Mouse (Mus musculus) CH12.LX (cell line): ENCODE data around the gene Ptchd4. TPM values are rescaled to one million over a fixed set of nuclear protein-coding genes. Genes with fewer than 3 reads are reported as not detected.

Source experiments
- DNase-seq: peaks from one replicate; pipeline ENCODE4 v3.0.0-alpha.2; 2013; ENCODE audit errors: extremely low read depth
- H3K27ac ChIP-seq: 2 replicates; pipeline ENCODE4 v1.5.1; 2012; ENCODE audit warnings: low read depth, mild to moderate bottlenecking, control low read depth, moderate library complexity; ENCODE audit not compliant: insufficient read depth
- H3K27me3 ChIP-seq: replicated peaks from 2 replicates; pipeline ENCODE3; 2012; ENCODE audit warnings: inconsistent platforms
- H3K36me3 ChIP-seq, 2 experiments: replicated peaks in 1 of 2; 2 replicates each; pipeline versions ENCODE3 to v1.6.1; 2012; ENCODE audit warnings: inconsistent platforms in 1 of 2, low read length in 1 of 2, mild to moderate bottlenecking in 1 of 2, mixed read lengths in 1 of 2, moderate library complexity in 1 of 2; ENCODE audit not compliant: control insufficient read depth in 1 of 2, insufficient read depth in 1 of 2
- H3K4me1 ChIP-seq, 2 experiments: 2 replicates each; pipeline ENCODE4 v1.6.1; 2012; ENCODE audit warnings: inconsistent platforms in 1 of 2, moderate library complexity in 1 of 2; ENCODE audit not compliant: insufficient read depth in 2 of 2, control insufficient read depth in 1 of 2
- H3K4me2 ChIP-seq: 2 replicates; pipeline ENCODE4 v1.6.1; 2012; ENCODE audit warnings: low read depth, mild to moderate bottlenecking, control low read depth; ENCODE audit not compliant: poor library complexity, insufficient read depth, severe bottlenecking
- H3K4me3 ChIP-seq, 3 experiments: fragments of 150-350 bp in 1 of 3; sonication (generic) in 1 of 3; replicated peaks in 1 of 3; 2 replicates each; pipeline versions ENCODE3 to v1.5.1; 2011 to 2012; ENCODE audit warnings: low read depth in 2 of 3, low read length in 2 of 3, mild to moderate bottlenecking in 2 of 3, moderate library complexity in 2 of 3, control low read depth in 1 of 3, improper control_type of control experiment in 1 of 3, inconsistent platforms in 1 of 3, mixed read lengths in 1 of 3; ENCODE audit not compliant: poor library complexity in 1 of 3
- H3K79me2 ChIP-seq: replicated peaks from 2 replicates; pipeline ENCODE4 v1.6.1; 2012; ENCODE audit warnings: mild to moderate bottlenecking, moderate library complexity; ENCODE audit not compliant: control insufficient read depth, poor library complexity, insufficient read depth, severe bottlenecking; ENCODE audit errors: extremely low read depth
- H3K9ac ChIP-seq: 2 replicates; pipeline ENCODE4 v1.6.1; 2012; ENCODE audit warnings: low read depth, mild to moderate bottlenecking, control low read depth, moderate library complexity; ENCODE audit not compliant: insufficient read depth
- H3K9me3 ChIP-seq: replicated peaks from 2 replicates; pipeline ENCODE3; 2012; ENCODE audit warnings: low read length, inconsistent platforms, mixed read lengths
- BHLHE40 ChIP-seq: IDR thresholded peaks from 2 replicates; pipeline ENCODE4 v1.6.1; 2011; ENCODE audit warnings: mild to moderate bottlenecking, low read depth, low read length, improper control_type of control experiment
- CHD1 ChIP-seq: IDR thresholded peaks from 2 replicates; pipeline ENCODE4 v1.6.1; 2012; ENCODE audit warnings: low read depth, low read length, improper control_type of control experiment, inconsistent platforms
- CTCF ChIP-seq, 2 experiments: IDR thresholded peaks in 1 of 2; conservative IDR thresholded peaks in 1 of 2; 2 replicates each; pipeline ENCODE4 v1.5.1; 2011 to 2012; ENCODE audit warnings: low read depth in 2 of 2, low read length in 2 of 2, improper control_type of control experiment in 1 of 2, inconsistent platforms in 1 of 2, mild to moderate bottlenecking in 1 of 2, moderate library complexity in 1 of 2
- E2F4 ChIP-seq: IDR thresholded peaks from 2 replicates; pipeline ENCODE4 v1.6.1; 2011; ENCODE audit warnings: low read depth, low read length, improper control_type of control experiment; ENCODE audit not compliant: insufficient replicate concordance
- GABPA ChIP-seq: IDR thresholded peaks from 2 replicates; pipeline ENCODE4 v1.6.1; 2012; ENCODE audit warnings: low read depth, low read length, improper control_type of control experiment, inconsistent platforms; ENCODE audit not compliant: insufficient replicate concordance
- IRF4 ChIP-seq: IDR thresholded peaks from 2 replicates; pipeline ENCODE4 v1.6.1; 2014; ENCODE audit warnings: low read depth, mild to moderate bottlenecking, inconsistent platforms, low read length, improper control_type of control experiment
- JUN ChIP-seq: IDR thresholded peaks from 2 replicates; pipeline ENCODE4 v1.6.1; 2011; ENCODE audit warnings: low read depth, mild to moderate bottlenecking, low read length, improper control_type of control experiment, moderate library complexity; ENCODE audit not compliant: insufficient read depth
- JUND ChIP-seq: conservative IDR thresholded peaks from 2 replicates; pipeline ENCODE4 v1.6.1; 2011; ENCODE audit warnings: low read depth, low read length, improper control_type of control experiment
- MAFK ChIP-seq: IDR thresholded peaks from 2 replicates; pipeline ENCODE4 v1.6.1; 2011; ENCODE audit warnings: low read length, improper control_type of control experiment; ENCODE audit not compliant: insufficient replicate concordance
- MAX ChIP-seq: IDR thresholded peaks from 2 replicates; pipeline ENCODE4 v1.6.1; 2011; ENCODE audit warnings: low read length, improper control_type of control experiment
- MAZ ChIP-seq: IDR thresholded peaks from 2 replicates; pipeline ENCODE4 v1.6.1; 2012; ENCODE audit warnings: low read depth, mild to moderate bottlenecking, inconsistent platforms, low read length, improper control_type of control experiment, moderate library complexity
- MYC ChIP-seq: IDR thresholded peaks from 2 replicates; pipeline ENCODE4 v1.6.1; 2011; ENCODE audit warnings: low read depth, mild to moderate bottlenecking, improper control_type of control experiment, low read length
- NELFE ChIP-seq: IDR thresholded peaks from 2 replicates; pipeline ENCODE4 v1.6.1; 2011; ENCODE audit warnings: low read depth, low read length, improper control_type of control experiment
- NRF1 ChIP-seq: IDR thresholded peaks from 2 replicates; pipeline ENCODE4 v1.6.1; 2014; ENCODE audit warnings: low read depth, mild to moderate bottlenecking, inconsistent platforms, low read length, improper control_type of control experiment, moderate library complexity
- POLR2AphosphoS2 ChIP-seq: IDR thresholded peaks from 2 replicates; pipeline ENCODE4 v1.6.1; 2011; ENCODE audit warnings: low read depth, low read length, improper control_type of control experiment
- RCOR1 ChIP-seq: conservative IDR thresholded peaks from 2 replicates; pipeline ENCODE4 v1.6.1; 2012; ENCODE audit warnings: low read depth, mild to moderate bottlenecking, inconsistent platforms, low read length, improper control_type of control experiment
- SIN3A ChIP-seq: IDR thresholded peaks from 2 replicates; pipeline ENCODE4 v1.6.1; 2012; ENCODE audit warnings: low read length, improper control_type of control experiment, inconsistent platforms
- TBP ChIP-seq: conservative IDR thresholded peaks from 2 replicates; pipeline ENCODE4 v1.6.1; 2011; ENCODE audit warnings: low read depth, low read length, improper control_type of control experiment
- TCF12 ChIP-seq: IDR thresholded peaks from 2 replicates; pipeline ENCODE4 v1.6.1; 2014; ENCODE audit warnings: low read depth, mild to moderate bottlenecking, inconsistent platforms, low read length, improper control_type of control experiment
- UBTF ChIP-seq: IDR thresholded peaks from 2 replicates; pipeline ENCODE4 v1.6.1; 2012; ENCODE audit warnings: low read depth, mild to moderate bottlenecking, inconsistent platforms, low read length, improper control_type of control experiment, moderate library complexity
- USF2 ChIP-seq: conservative IDR thresholded peaks from 2 replicates; pipeline ENCODE4 v1.6.1; 2011; ENCODE audit warnings: low read depth, low read length, improper control_type of control experiment
- ZC3H11A ChIP-seq: IDR thresholded peaks from 2 replicates; pipeline ENCODE4 v1.6.1; 2012; ENCODE audit warnings: low read depth, mild to moderate bottlenecking, inconsistent platforms, low read length, improper control_type of control experiment
- ZKSCAN1 ChIP-seq: IDR thresholded peaks from 2 replicates; pipeline ENCODE4 v1.6.1; 2012; ENCODE audit warnings: low read depth, inconsistent platforms, low read length, improper control_type of control experiment, borderline replicate concordance
- ZMIZ1 ChIP-seq: IDR thresholded peaks from 2 replicates; pipeline ENCODE4 v1.6.1; 2012; ENCODE audit warnings: low read depth, mild to moderate bottlenecking, inconsistent platforms, low read length, improper control_type of control experiment
- ZNF384 ChIP-seq: IDR thresholded peaks from 2 replicates; pipeline ENCODE4 v1.6.1; 2012; ENCODE audit warnings: low read depth, low read length, improper control_type of control experiment, inconsistent platforms
- dilution Hi-C: fragments of 300-500 bp; cut with MboI; formaldehyde crosslinking; loops from 2 replicates; pipeline ENCODE4 v1.14.3; 2020; ENCODE audit warnings: low sequenced_read_pairs; ENCODE audit not compliant: extremely low pct_unique_long_range_greater_than_20kb, extremely low pct_ligation_motif_present
- in situ Hi-C: fragments of 300-500 bp; cut with MboI; formaldehyde crosslinking; loops from 3 replicates; pipeline ENCODE4 v1.14.3; 2019; ENCODE audit warnings: low sequenced_read_pairs, low pct_ligation_motif_present, low pct_unique_long_range_greater_than_20kb, mixed read lengths
- polyA plus RNA-seq: library from polyadenylated mRNA; unstranded; fragments of >175 nt; gene quantifications from 2 replicates; pipeline ENCODE4 v1.2.1, GENCODE M21; 2012; ENCODE audit warnings: low read depth; ENCODE audit not compliant: insufficient read length
- total RNA-seq, 2 experiments: library from RNA; depleted of rRNA; stranded (reverse); fragments of 300-350 nt in 1 of 2; fragments of >200 nt in 1 of 2; gene quantifications; 2 replicates each; pipeline ENCODE4 v1.2.3; 2012 to 2014

The Ptchd4 gene
- total and polyA plus RNA-seq, 3 experiments: not detected

DNA sequence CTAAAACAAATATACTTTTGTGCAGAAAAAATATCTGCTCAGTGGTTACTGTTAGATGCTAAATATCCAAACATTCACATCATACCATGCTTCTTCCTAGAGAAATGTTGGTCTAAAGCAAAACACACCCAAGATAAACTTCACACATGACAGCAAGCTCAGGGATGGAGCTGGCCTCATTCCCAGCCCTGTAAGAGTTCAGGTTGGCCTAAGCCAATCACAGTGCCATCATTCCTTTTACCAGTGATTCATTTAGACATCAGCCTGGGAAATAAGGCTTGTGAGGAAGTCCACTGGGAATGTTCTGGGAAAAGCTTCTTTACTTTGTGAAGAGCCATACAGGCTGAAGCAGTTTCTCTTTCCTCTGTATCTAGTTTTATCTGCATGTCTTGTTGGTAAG lies 5.6 kb upstream of the Ptchd4 start:
- dilution Hi-C loops: no loop called here
- in situ Hi-C loops: no loop called here
- Histone ChIP-seq H3K27ac (no peak overlapping the region), H3K36me3 (no peaks in the 10 kb centered on the region), H3K9me3 (peaks cover under 1% of the 10 kb centered on the region), H3K4me2 (no peak overlapping the region), H3K4me1 (no peaks in the 10 kb centered on the region), H3K9ac (no peak overlapping the region), H3K79me2 (no peaks in the 10 kb centered on the region), H3K4me3 (no peak overlapping the region), H3K27me3 (no peaks in the 10 kb centered on the region)
- TF ChIP-seq MAFK: no peak
- no peak for TF ChIP-seq ZC3H11A
- no peak for TF ChIP-seq UBTF
- TF ChIP-seq SIN3A: no peak
- no peak for TF ChIP-seq POLR2AphosphoS2
- TF ChIP-seq TCF12: no peak
- TF ChIP-seq RCOR1: no peak
- no peak for TF ChIP-seq IRF4
- TF ChIP-seq USF2: no peak
- no peak for TF ChIP-seq MAX
- no peak for TF ChIP-seq ZMIZ1
- TF ChIP-seq ZNF384: no peak
- no peak for TF ChIP-seq BHLHE40
- no peak for TF ChIP-seq MAZ
- DNase-seq: no peak

DNA sequence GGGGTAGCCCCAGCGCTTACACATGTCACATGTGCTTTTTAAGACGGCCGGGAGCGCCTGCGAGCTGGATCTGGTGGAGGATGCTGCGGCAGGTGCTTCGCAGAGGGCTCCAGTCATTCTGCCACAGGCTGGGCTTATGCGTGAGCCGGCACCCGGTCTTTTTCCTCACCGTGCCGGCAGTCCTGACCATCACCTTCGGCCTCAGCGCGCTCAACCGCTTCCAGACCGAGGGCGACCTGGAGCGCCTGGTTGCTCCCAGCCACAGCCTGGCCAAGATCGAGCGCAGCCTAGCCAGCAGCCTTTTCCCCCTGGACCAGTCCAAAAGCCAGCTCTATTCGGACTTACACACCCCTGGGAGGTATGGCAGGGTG lies 850 bp downstream of the Ptchd4 start:
- in situ Hi-C loops: no loop called here

More for the DNA sequence above, 850 bp downstream of the Ptchd4 start:
- Histone ChIP-seq H3K27me3 (no peaks in the 10 kb centered on the region), H3K79me2 (no peaks in the 10 kb centered on the region), H3K4me2 (no peak overlapping the region), H3K9ac (no peak overlapping the region), H3K4me1 (no peaks in the 10 kb centered on the region), H3K36me3 (no peaks in the 10 kb centered on the region), H3K27ac (no peak overlapping the region), H3K9me3 (peaks cover 24% of the 10 kb centered on the region), H3K4me3 (no peak overlapping the region)
- dilution Hi-C loops: no loop called here
- no peak for DNase-seq
- TF ChIP-seq MAFK: no peak
- no peak for TF ChIP-seq CHD1
- no peak for TF ChIP-seq ZMIZ1
- TF ChIP-seq CTCF (conservative IDR thresholded peaks at IDR 0.05 in 1 of 2, IDR thresholded peaks at IDR 0.05 in 1 of 2; ENCODE audit: low read depth in 2 of 2, low read length in 2 of 2): no peak
- TF ChIP-seq MAZ: no peak
- no peak for TF ChIP-seq POLR2AphosphoS2
- no peak for TF ChIP-seq JUND
- no peak for TF ChIP-seq ZC3H11A
- TF ChIP-seq USF2: no peak
- TF ChIP-seq MAX: no peak
- no peak for TF ChIP-seq JUN
- TF ChIP-seq TBP: no peak
- TF ChIP-seq SIN3A: no peak
- no peak for TF ChIP-seq MYC
- no peak for TF ChIP-seq NELFE
- no peak for TF ChIP-seq NRF1
- TF ChIP-seq E2F4: no peak
- no peak for TF ChIP-seq GABPA
- TF ChIP-seq ZKSCAN1: no peak
